Comparison of ENCODE assay signal across 11 mouse cellular contexts in genomic region chr6:39445801-39446572, GRCm38 (mm10). TPM values are rescaled to one million over a fixed set of nuclear protein-coding genes. Genes with fewer than 3 reads are reported as not detected.
DNase-seq lines count a peak whose midpoint lies in the region; ATAC-seq and TF ChIP-seq lines count a peak whose summit lies in the region.
"Had no signal": no experiment of that assay in that cellular context is flagged by ENCODE, and none has a peak within 500 bp of the region (broad histone marks: within the 10 kb centered on the region; RNA-seq: fewer than 3 reads in every experiment).

No protein-coding gene starts in this region.

- no peaks in the 10 kb centered on the region for H3K36me3 ChIP-seq in lung, embryonic 14.5 days (ENCODE audit: insufficient read depth)
- H3K36me3 ChIP-seq in hindbrain, embryonic 14.5 days (replicated peaks; ENCODE audit: control insufficient read depth, insufficient read depth) = no peaks in the 10 kb centered on the region
- H3K36me3 ChIP-seq in neural tube, embryonic 15.5 days = no peaks in the 10 kb centered on the region
- H3K36me3 ChIP-seq: lung, embryonic 15.5 days had no signal

- no peaks in the 10 kb centered on the region for H3K4me1 ChIP-seq in lung, embryonic 14.5 days (ENCODE audit: insufficient read depth)
- no peaks in the 10 kb centered on the region for H3K4me1 ChIP-seq in hindbrain, embryonic 14.5 days (replicated peaks; ENCODE audit: control insufficient read depth, insufficient read depth, low read length)
- no peaks in the 10 kb centered on the region for H3K4me1 ChIP-seq in neural tube, embryonic 15.5 days
- H3K4me1 ChIP-seq: lung, embryonic 15.5 days had no signal

- H3K27ac ChIP-seq in lung, embryonic 14.5 days (ENCODE audit: low read depth) = no peak overlapping the region
- H3K27ac ChIP-seq in hindbrain, embryonic 14.5 days = no peak overlapping the region
- no peak overlapping the region for H3K27ac ChIP-seq in neural tube, embryonic 15.5 days (replicated peaks)
- H3K27ac ChIP-seq: lung, embryonic 15.5 days had no signal

- no peaks in the 10 kb centered on the region for H3K9me3 ChIP-seq in lung, embryonic 14.5 days (ENCODE audit: low read depth, low read length)
- no peaks in the 10 kb centered on the region for H3K9me3 ChIP-seq in hindbrain, embryonic 14.5 days (ENCODE audit: control insufficient read depth, low read length)
- no peaks in the 10 kb centered on the region for H3K9me3 ChIP-seq in neural tube, embryonic 15.5 days (replicated peaks)
- H3K9me3 ChIP-seq: lung, embryonic 15.5 days had no signal

- H3K27me3 ChIP-seq in lung, embryonic 14.5 days (ENCODE audit: insufficient read depth, low read length) = no peaks in the 10 kb centered on the region
- H3K27me3 ChIP-seq in hindbrain, embryonic 14.5 days (ENCODE audit: control insufficient read depth, insufficient read depth, low read length) = no peaks in the 10 kb centered on the region
- no peaks in the 10 kb centered on the region for H3K27me3 ChIP-seq in neural tube, embryonic 15.5 days (replicated peaks)
- H3K27me3 ChIP-seq: lung, embryonic 15.5 days had no signal

- ATAC-seq in lung, embryonic 14.5 days (ENCODE audit: insufficient read depth) = no peak
- ATAC-seq in hindbrain, embryonic 14.5 days (ENCODE audit: low FRiP score) = no peak
- ATAC-seq in neural tube, embryonic 15.5 days (ENCODE audit: low FRiP score) = no peak

- DNase-seq in lung, embryonic 14.5 days = peak; percentile 11
- no peak for DNase-seq in lung, adult 18-20 months
- peak; percentile 34 for DNase-seq in embryo, embryonic 9.5 days (ENCODE audit: extremely low spot score)
- no peak for DNase-seq in hindbrain, embryonic 14.5 days (ENCODE audit: low spot score)
- no peak for DNase-seq in layer of hippocampus, adult 18-20 months (ENCODE audit: low spot score in 2 of 2)
- no peak for DNase-seq in spleen, adult 18-20 months
- no peak for DNase-seq in right cerebral cortex, postnatal 14 days
- DNase-seq: kidney, adult 8-10 months; right cerebral cortex, postnatal 25 days had no signal

- no peak overlapping the region for H3K9ac ChIP-seq in lung, embryonic 14.5 days
- H3K9ac ChIP-seq in hindbrain, embryonic 14.5 days = no peak overlapping the region
- H3K9ac ChIP-seq in neural tube, embryonic 15.5 days (replicated peaks) = no peak overlapping the region
- H3K9ac ChIP-seq: lung, embryonic 15.5 days had no signal

- 13% methylated on average over 19 of the region's 19 CpGs for WGBS in lung, embryonic 14.5 days
- WGBS in hindbrain, embryonic 14.5 days = 4% methylated on average over 19 of the region's 19 CpGs
- WGBS in neural tube, embryonic 15.5 days = 17% methylated on average over 19 of the region's 19 CpGs

- peak; percentile 26 for TF ChIP-seq CTCF in lung, embryonic 14.5 days (IDR thresholded peaks at IDR 0.05; ENCODE audit: low read depth)

- H3K4me2 ChIP-seq in lung, embryonic 14.5 days = peak overlapping the region; percentile 18; the same call in 1 of the 2 replicates
- peak overlapping the region; percentile 27 for H3K4me2 ChIP-seq in hindbrain, embryonic 14.5 days (replicated peaks)
- peak overlapping the region; percentile 26 for H3K4me2 ChIP-seq in neural tube, embryonic 15.5 days
- H3K4me2 ChIP-seq: lung, embryonic 15.5 days had no signal

- no peak overlapping the region for H3K4me3 ChIP-seq in lung, embryonic 14.5 days (ENCODE audit: low read depth, low read length)
- H3K4me3 ChIP-seq in hindbrain, embryonic 14.5 days (replicated peaks; ENCODE audit: low read length) = 0 out of 2 replicates have a peak overlapping the region, but pooled peaks have one; percentile 3
- H3K4me3 ChIP-seq in neural tube, embryonic 15.5 days (replicated peaks) = no peak overlapping the region
- H3K4me3 ChIP-seq: lung, embryonic 15.5 days had no signal

RNA-seq across cellular contexts. Expression of gene Mkrn1, which starts 25.7 kb away (rescaled TPM):
- 59.6 and 61.2 TPM in 2 replicates for polyA plus RNA-seq in lung, embryonic 14.5 days (2014; fragmentation: Nextera tagmentation; extraction: Ambion mirVana)
- polyA plus RNA-seq in hindbrain, embryonic 14.5 days (2014; fragmentation: Nextera tagmentation; extraction: Ambion mirVana) = 247 and 275 TPM in 2 replicates
- 203 and 231 TPM in 2 replicates for polyA plus RNA-seq in neural tube, embryonic 15.5 days (2015; fragmentation: Nextera tagmentation; extraction: Ambion mirVana)
- total RNA-seq in layer of hippocampus, adult 18-20 months (2021) = 100 to 1,000 TPM; 113 to 118 TPM

Comparison
In these comparisons a context has a peak if more than half of its experiments do, and no peak if none do; other contexts are left out.
1. DNase-seq: peak in lung, embryonic 14.5 days (single experiment) and embryo, embryonic 9.5 days (single experiment); none in lung, adult 18-20 months (0 of 2), hindbrain, embryonic 14.5 days (single experiment), layer of hippocampus, adult 18-20 months (0 of 2), spleen, adult 18-20 months (0 of 2) and right cerebral cortex, postnatal 14 days (single experiment).
2. Peak in every context shown above with its lines, with median percentiles within 50 percentile points of each other: H3K4me2 ChIP-seq.